Mouse (Mus musculus): ENCODE measurements at regions not wholly inside any gene's neighbourhood (a gene's known extent, or its start where the extent isn't known, plus 50 kb on each side); places are given as distances from the start of the nearest gene placed in this dataset.

GRCm38 (mm10) chr19:21066432-21067113 is 112.6 kb upstream of the Tmc1 start:
- no peaks in the 10 kb centered on the region for H3K79me2 ChIP-seq (replicated peaks; ENCODE audit: control insufficient read depth, insufficient read depth, low read length)
- no peaks in the 10 kb centered on the region for H3K27me3 ChIP-seq (ENCODE audit: control insufficient read depth, insufficient read depth, low read length)
- WGBS = 86% methylated on average over 14 of the region's 14 CpGs
- H3K36me3 ChIP-seq (ENCODE audit: control insufficient read depth, insufficient read depth, low read length) = no peaks in the 10 kb centered on the region
- no peaks in the 10 kb centered on the region for H3K4me1 ChIP-seq (ENCODE audit: control insufficient read depth, insufficient read depth, low read length)
- DNase-seq = peak in 1 of 2 experiments; percentile 38
- no peak overlapping the region; the same call in 1 of the 2 replicates for H3K27ac ChIP-seq
- intact Hi-C loops (cut with DNase I) = no loop called here
- H3K4me3 ChIP-seq = no peak overlapping the region
- H3K9ac ChIP-seq (ENCODE audit: low read depth, low read length) = no peak overlapping the region
- TF ChIP-seq EP300 (IDR thresholded peaks at IDR 0.05; ENCODE audit: insufficient read depth, low read depth, low read length) = no peak
- TF ChIP-seq CTCF (IDR thresholded peaks at IDR 0.05) = no peak
- no peak for TF ChIP-seq POLR2A (IDR thresholded peaks at IDR 0.05; ENCODE audit: insufficient read depth, low read depth, low read length)

GRCm38 (mm10) chr19:21064902-21065301 is 110.9 kb upstream of the Tmc1 start:
- no peak overlapping the region for H3K9ac ChIP-seq (ENCODE audit: low read depth, low read length)
- H3K36me3 ChIP-seq (ENCODE audit: control insufficient read depth, insufficient read depth, low read length) = no peaks in the 10 kb centered on the region
- no peak for TF ChIP-seq EP300 (IDR thresholded peaks at IDR 0.05; ENCODE audit: insufficient read depth, low read depth, low read length)
- no peak for TF ChIP-seq CTCF (IDR thresholded peaks at IDR 0.05)
- TF ChIP-seq POLR2A (IDR thresholded peaks at IDR 0.05; ENCODE audit: insufficient read depth, low read depth, low read length) = no peak
- no peak overlapping the region for H3K27ac ChIP-seq
- H3K27me3 ChIP-seq (ENCODE audit: control insufficient read depth, insufficient read depth, low read length) = no peaks in the 10 kb centered on the region
- WGBS = 50% methylated on average over 3 of the region's 3 CpGs
- no peak overlapping the region for H3K4me3 ChIP-seq
- no peaks in the 10 kb centered on the region for H3K4me1 ChIP-seq (ENCODE audit: control insufficient read depth, insufficient read depth, low read length)
- no peaks in the 10 kb centered on the region for H3K79me2 ChIP-seq (replicated peaks; ENCODE audit: control insufficient read depth, insufficient read depth, low read length)
- intact Hi-C loops (cut with DNase I) = no loop called here
- no peak for DNase-seq

DNA sequence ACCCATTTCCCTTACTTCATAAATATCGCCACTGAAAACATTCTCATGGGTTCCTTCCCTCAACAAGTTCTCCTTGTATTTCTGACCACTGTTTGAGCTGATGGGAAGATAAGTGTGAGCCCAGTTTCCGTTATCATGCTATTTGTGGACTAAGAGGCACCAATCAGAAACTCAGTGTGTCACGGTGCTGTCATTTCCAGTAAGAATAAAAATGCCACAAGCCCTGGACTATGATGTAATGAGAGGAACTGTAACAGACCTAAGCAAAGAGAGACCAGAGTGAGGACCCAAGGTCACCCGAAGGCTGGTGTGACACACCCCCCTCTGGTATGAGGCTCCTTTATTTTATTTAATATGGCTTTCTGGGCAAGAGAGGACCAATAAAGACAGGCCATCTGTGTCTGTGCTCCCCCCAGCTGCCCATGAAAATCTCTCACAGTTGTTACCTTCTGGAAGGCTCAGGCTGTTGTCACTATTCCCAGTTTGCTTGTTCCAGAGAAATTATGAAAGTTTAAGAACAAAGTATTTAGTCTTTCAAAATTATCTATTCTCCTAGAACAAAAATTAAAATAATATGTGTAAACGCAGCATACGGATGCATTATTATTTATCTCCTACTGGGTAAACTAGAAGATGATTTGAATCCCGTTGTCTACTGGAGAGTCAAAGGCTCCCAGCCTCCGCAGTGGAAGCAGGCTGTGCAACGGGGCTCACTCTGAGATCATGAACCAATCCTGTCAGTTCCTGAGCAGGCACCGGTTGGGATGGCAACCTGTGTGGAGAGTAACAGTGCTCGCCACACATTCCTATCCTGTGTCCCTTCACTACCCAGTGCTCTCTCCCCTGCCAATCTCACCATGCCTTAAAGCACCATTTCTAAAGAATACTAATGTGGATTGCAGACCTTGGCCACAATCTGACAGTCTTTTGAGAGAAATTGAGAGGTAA is 99.9 kb upstream of the Tmc1 start:
- TF ChIP-seq POLR2A (IDR thresholded peaks at IDR 0.05; ENCODE audit: insufficient read depth, low read depth, low read length) = no peak
- TF ChIP-seq CTCF (IDR thresholded peaks at IDR 0.05) = no peak
- no peak for TF ChIP-seq EP300 (IDR thresholded peaks at IDR 0.05; ENCODE audit: insufficient read depth, low read depth, low read length)
- Histone ChIP-seq H3K36me3 (ENCODE audit: control insufficient read depth, insufficient read depth, low read length) (no peaks in the 10 kb centered on the region), H3K79me2 (replicated peaks; ENCODE audit: control insufficient read depth, insufficient read depth, low read length) (no peaks in the 10 kb centered on the region), H3K9ac (ENCODE audit: low read depth, low read length) (no peak overlapping the region), H3K4me1 (ENCODE audit: control insufficient read depth, insufficient read depth, low read length) (peaks cover 8% of the 10 kb centered on the region), H3K4me3 (no peak overlapping the region), H3K27ac (no peak overlapping the region), H3K27me3 (ENCODE audit: control insufficient read depth, insufficient read depth, low read length) (no peaks in the 10 kb centered on the region)
- DNase-seq = no peak
- intact Hi-C loops (cut with DNase I) = loop anchor here (5.0 kb wide), 1 partner anchor 53 kb away; no protein-coding TSS in a partner anchor
- 70% methylated on average over 11 of the region's 11 CpGs for WGBS

DNA sequence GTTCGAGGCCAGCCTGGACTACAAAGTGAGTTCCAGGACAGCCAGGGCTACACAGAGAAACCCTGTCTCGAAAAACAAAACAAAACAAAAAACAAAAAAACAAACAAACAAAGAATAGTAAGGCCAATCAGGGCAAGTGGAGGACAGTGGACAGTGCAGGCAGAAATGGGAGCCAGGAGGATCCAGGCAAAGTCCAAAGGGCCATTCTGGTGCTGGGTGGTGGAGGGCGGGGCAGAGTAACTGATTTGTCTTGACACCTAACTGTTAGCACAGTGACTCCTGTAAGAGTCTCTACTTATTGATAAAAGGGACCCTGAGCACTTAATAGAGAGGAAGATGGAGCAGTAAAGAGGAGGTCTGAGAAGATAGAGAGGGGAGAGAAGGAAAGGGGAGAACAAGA is 98.8 kb upstream of the Tmc1 start:
- no peak overlapping the region for H3K4me3 ChIP-seq
- TF ChIP-seq CTCF (IDR thresholded peaks at IDR 0.05) (no peak), POLR2A (IDR thresholded peaks at IDR 0.05; ENCODE audit: insufficient read depth, low read depth, low read length) (no peak), EP300 (IDR thresholded peaks at IDR 0.05; ENCODE audit: insufficient read depth, low read depth, low read length) (no peak)
- WGBS = 96% methylated on average over 3 of the region's 3 CpGs
- no peaks in the 10 kb centered on the region for H3K79me2 ChIP-seq (replicated peaks; ENCODE audit: control insufficient read depth, insufficient read depth, low read length)
- H3K27me3 ChIP-seq (ENCODE audit: control insufficient read depth, insufficient read depth, low read length) = no peaks in the 10 kb centered on the region
- peaks cover 8% of the 10 kb centered on the region for H3K4me1 ChIP-seq (ENCODE audit: control insufficient read depth, insufficient read depth, low read length)
- H3K9ac ChIP-seq (ENCODE audit: low read depth, low read length) = no peak overlapping the region
- H3K27ac ChIP-seq = no peak overlapping the region
- intact Hi-C loops (cut with DNase I) = loop anchor here (5.0 kb wide), 1 partner anchor 55 kb away; no protein-coding TSS in a partner anchor
- H3K36me3 ChIP-seq (ENCODE audit: control insufficient read depth, insufficient read depth, low read length) = no peaks in the 10 kb centered on the region
- DNase-seq = no peak

GRCm38 (mm10) chr19:21051872-21052271 is 97.9 kb upstream of the Tmc1 start:
- Histone ChIP-seq H3K79me2 (replicated peaks; ENCODE audit: control insufficient read depth, insufficient read depth, low read length) (no peaks in the 10 kb centered on the region), H3K36me3 (ENCODE audit: control insufficient read depth, insufficient read depth, low read length) (no peaks in the 10 kb centered on the region), H3K9ac (ENCODE audit: low read depth, low read length) (no peak overlapping the region), H3K4me3 (no peak overlapping the region), H3K27me3 (ENCODE audit: control insufficient read depth, insufficient read depth, low read length) (no peaks in the 10 kb centered on the region), H3K4me1 (ENCODE audit: control insufficient read depth, insufficient read depth, low read length) (peaks cover 8% of the 10 kb centered on the region), H3K27ac (peak overlapping the region; percentile 58; the same call in 1 of the 2 replicates)
- TF ChIP-seq CTCF (IDR thresholded peaks at IDR 0.05) (no peak), POLR2A (IDR thresholded peaks at IDR 0.05; ENCODE audit: insufficient read depth, low read depth, low read length) (no peak), EP300 (IDR thresholded peaks at IDR 0.05; ENCODE audit: insufficient read depth, low read depth, low read length) (no peak)
- DNase-seq = no peak
- 54% methylated on average over 4 of the region's 4 CpGs for WGBS
- intact Hi-C loops (cut with DNase I) = loop anchor here (5.0 kb wide), 1 partner anchor 55 kb away; no protein-coding TSS in a partner anchor

Measured in heart, adult 2 months (tissue).